Mouse (Mus musculus): ENCODE results near the gene Prelp. TPM values are rescaled to one million over a fixed set of nuclear protein-coding genes. Genes with fewer than 3 reads are reported as not detected.

Gene Prelp
- polyA plus RNA-seq, 1 experiment from 2014 or later = 8.7 TPM

DNA sequence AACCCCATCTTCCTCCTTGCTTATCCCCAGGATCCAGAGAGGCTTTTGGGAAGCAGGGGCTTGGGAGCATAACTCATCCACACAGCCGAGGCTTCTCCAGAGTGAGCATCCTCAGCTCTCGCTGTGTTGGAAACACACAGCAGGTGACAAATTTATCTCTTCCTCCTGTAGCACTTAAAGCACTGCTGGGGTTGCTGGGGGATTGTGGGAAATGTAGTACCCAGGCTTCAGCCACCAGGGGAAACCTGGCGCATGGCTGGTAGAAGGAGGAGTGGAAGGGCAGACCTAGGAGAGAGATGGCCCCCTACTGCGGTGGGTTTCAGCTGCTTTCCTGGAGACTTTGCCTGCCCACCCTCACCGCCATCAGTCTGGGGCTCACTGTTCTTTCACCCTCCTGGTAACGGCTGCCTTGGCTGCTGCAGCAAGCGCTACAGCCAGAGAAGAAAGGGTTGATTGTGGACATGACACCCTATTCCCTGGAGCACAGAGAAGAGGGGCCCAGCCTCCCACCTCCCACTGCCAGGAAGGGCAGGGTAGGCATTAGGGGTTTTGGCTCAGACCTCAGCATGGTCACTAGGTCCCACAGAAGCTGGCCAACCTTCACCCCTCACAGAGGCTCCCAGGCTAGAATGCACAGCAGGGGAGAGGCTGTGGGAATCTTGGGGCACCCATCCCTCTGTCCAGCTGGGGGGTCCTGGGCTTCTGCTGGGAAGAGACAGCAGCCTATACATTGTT, 3.1 kb upstream of the Prelp start:
- 25% methylated on average over 7 of the region's 7 CpGs for WGBS
- no peaks in the 10 kb centered on the region for H3K27me3 ChIP-seq (ENCODE audit: control insufficient read depth, insufficient read depth, low read length)
- H3K36me3 ChIP-seq (ENCODE audit: control insufficient read depth, insufficient read depth, low read length) = no peaks in the 10 kb centered on the region
- H3K9me3 ChIP-seq (ENCODE audit: control insufficient read depth, low read length) = no peaks in the 10 kb centered on the region; the same call in 1 of the 2 replicates
- H3K27ac ChIP-seq (replicated peaks; ENCODE audit: low read depth, low read length) = no peak overlapping the region
- peak overlapping the region; percentile 36 for H3K4me2 ChIP-seq (ENCODE audit: low read length)
- DNase-seq (peak; percentile 77), ATAC-seq (ENCODE audit: low FRiP score, low TSS enrichment) (no peak)
- H3K9ac ChIP-seq (replicated peaks; ENCODE audit: low read length) = no peak overlapping the region; the same call in 1 of the 2 replicates
- no peak overlapping the region for H3K4me3 ChIP-seq (replicated peaks; ENCODE audit: low read depth, low read length)
- peaks cover 7% of the 10 kb centered on the region for H3K4me1 ChIP-seq (ENCODE audit: control insufficient read depth, insufficient read depth, low read length)

- 95% methylated on average over 5 of the region's 5 CpGs for WGBS
These were observed 1.9 kb upstream of the Prelp start for GRCm38 (mm10) chr1:133923071-133923470.

DNA sequence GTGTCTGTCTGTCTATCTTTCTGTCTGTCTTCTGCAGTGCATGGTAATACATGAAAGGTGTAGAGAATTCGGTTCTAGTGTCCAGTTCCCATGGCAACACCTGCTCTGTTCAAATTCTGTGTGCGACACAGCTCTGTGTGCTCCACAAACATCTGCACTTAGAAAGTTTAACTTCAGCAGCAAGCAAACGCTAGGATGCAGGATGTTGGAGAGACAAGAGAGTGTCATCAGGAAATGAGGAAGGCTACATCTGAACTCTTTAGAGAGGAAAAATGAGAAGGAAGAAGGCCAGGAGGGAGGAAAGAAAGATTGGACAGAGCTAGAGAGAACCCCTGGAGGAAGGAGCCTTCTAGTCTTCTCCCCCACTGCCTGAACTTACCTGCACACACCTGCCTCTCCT, 338 bp downstream of the Prelp start:
- H3K4me2 ChIP-seq (ENCODE audit: low read length) = no peak overlapping the region
- no peaks in the 10 kb centered on the region for H3K27me3 ChIP-seq (ENCODE audit: control insufficient read depth, insufficient read depth, low read length)
- 26% methylated on average over 3 of the region's 3 CpGs for WGBS
- H3K9ac ChIP-seq (replicated peaks; ENCODE audit: low read length) = no peak overlapping the region
- H3K27ac ChIP-seq (replicated peaks; ENCODE audit: low read depth, low read length) = no peak overlapping the region
- DNase-seq = peak; percentile 49
- H3K9me3 ChIP-seq (ENCODE audit: control insufficient read depth, low read length) = no peaks in the 10 kb centered on the region
- no peaks in the 10 kb centered on the region for H3K36me3 ChIP-seq (ENCODE audit: control insufficient read depth, insufficient read depth, low read length)
- H3K4me3 ChIP-seq (replicated peaks; ENCODE audit: low read depth, low read length) = no peak overlapping the region
- peaks cover 14% of the 10 kb centered on the region for H3K4me1 ChIP-seq (ENCODE audit: control insufficient read depth, insufficient read depth, low read length)
- ATAC-seq (ENCODE audit: low FRiP score, low TSS enrichment) = no peak

More at GRCm38 (mm10) chr1:133923071-133923470, 1.9 kb upstream of the Prelp start:
- H3K4me3 ChIP-seq (replicated peaks; ENCODE audit: low read depth, low read length) = no peak overlapping the region
- H3K27ac ChIP-seq (replicated peaks; ENCODE audit: low read depth, low read length) = no peak overlapping the region
- no peak for DNase-seq
- no peaks in the 10 kb centered on the region; the same call in 1 of the 2 replicates for H3K9me3 ChIP-seq (ENCODE audit: control insufficient read depth, low read length)
- H3K27me3 ChIP-seq (ENCODE audit: control insufficient read depth, insufficient read depth, low read length) = no peaks in the 10 kb centered on the region
- H3K4me2 ChIP-seq (ENCODE audit: low read length) = no peak overlapping the region
- H3K9ac ChIP-seq (replicated peaks; ENCODE audit: low read length) = no peak overlapping the region
- peaks cover 7% of the 10 kb centered on the region for H3K4me1 ChIP-seq (ENCODE audit: control insufficient read depth, insufficient read depth, low read length)
- ATAC-seq (ENCODE audit: low FRiP score, low TSS enrichment) = no peak
- no peaks in the 10 kb centered on the region for H3K36me3 ChIP-seq (ENCODE audit: control insufficient read depth, insufficient read depth, low read length)

- Histone ChIP-seq H3K27ac (replicated peaks; ENCODE audit: low read depth, low read length) (no peak overlapping the region), H3K4me2 (ENCODE audit: low read length) (peak overlapping the region; percentile 12; the same call in 1 of the 2 replicates), H3K4me1 (ENCODE audit: control insufficient read depth, insufficient read depth, low read length) (peaks cover 14% of the 10 kb centered on the region), H3K36me3 (ENCODE audit: control insufficient read depth, insufficient read depth, low read length) (no peaks in the 10 kb centered on the region), H3K9me3 (ENCODE audit: control insufficient read depth, low read length) (no peaks in the 10 kb centered on the region), H3K4me3 (replicated peaks; ENCODE audit: low read depth, low read length) (no peak overlapping the region), H3K9ac (replicated peaks; ENCODE audit: low read length) (no peak overlapping the region), H3K27me3 (ENCODE audit: control insufficient read depth, insufficient read depth, low read length) (no peaks in the 10 kb centered on the region)
- ATAC-seq (ENCODE audit: low FRiP score, low TSS enrichment) (no peak), DNase-seq (peak; percentile 15)
- 48% methylated on average over 3 of the region's 3 CpGs for WGBS
These were observed 813 bp downstream of the Prelp start for GRCm38 (mm10) chr1:133920401-133920800.

DNA sequence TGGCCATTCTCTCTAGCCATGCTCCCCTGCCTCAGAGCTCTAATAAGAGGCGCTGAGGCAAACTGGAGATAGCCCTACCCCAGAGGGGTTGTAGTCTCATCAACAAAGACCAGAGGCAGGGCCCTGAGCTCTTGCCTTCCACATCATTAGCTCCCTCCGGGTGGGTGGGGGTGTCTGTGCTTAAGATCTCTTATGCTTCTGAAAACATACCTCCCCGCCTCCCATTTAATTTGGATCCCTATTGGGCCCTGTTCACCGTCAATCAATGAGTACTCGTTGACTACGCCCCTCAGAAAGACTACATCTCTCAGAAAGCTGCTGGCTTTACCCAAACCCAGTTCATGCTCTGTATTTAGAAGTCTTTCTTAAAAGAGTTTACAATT, 3.1 kb downstream of the Prelp start:
- Histone ChIP-seq H3K4me3 (replicated peaks; ENCODE audit: low read depth, low read length) (no peak overlapping the region), H3K27me3 (ENCODE audit: control insufficient read depth, insufficient read depth, low read length) (no peaks in the 10 kb centered on the region), H3K36me3 (ENCODE audit: control insufficient read depth, insufficient read depth, low read length) (no peaks in the 10 kb centered on the region), H3K27ac (replicated peaks; ENCODE audit: low read depth, low read length) (no peak overlapping the region; the same call in 1 of the 2 replicates), H3K4me2 (ENCODE audit: low read length) (peak overlapping the region; percentile 9), H3K4me1 (ENCODE audit: control insufficient read depth, insufficient read depth, low read length) (0 out of 2 replicates have a peak, but pooled peaks cover 6% of the 10 kb centered on the region), H3K9me3 (ENCODE audit: control insufficient read depth, low read length) (no peaks in the 10 kb centered on the region), H3K9ac (replicated peaks; ENCODE audit: low read length) (no peak overlapping the region)
- DNase-seq (no peak), ATAC-seq (ENCODE audit: low FRiP score, low TSS enrichment) (no peak)
- 50% methylated on average over 6 of the region's 6 CpGs for WGBS

- Histone ChIP-seq H3K27me3 (ENCODE audit: control insufficient read depth, insufficient read depth, low read length) (no peaks in the 10 kb centered on the region), H3K4me1 (ENCODE audit: control insufficient read depth, insufficient read depth, low read length) (0 out of 2 replicates have a peak, but pooled peaks cover 6% of the 10 kb centered on the region), H3K4me3 (replicated peaks; ENCODE audit: low read depth, low read length) (no peak overlapping the region), H3K9ac (replicated peaks; ENCODE audit: low read length) (no peak overlapping the region), H3K4me2 (ENCODE audit: low read length) (peak overlapping the region; percentile 9), H3K27ac (replicated peaks; ENCODE audit: low read depth, low read length) (peak overlapping the region; percentile 32; the same call in 1 of the 2 replicates), H3K9me3 (ENCODE audit: control insufficient read depth, low read length) (no peaks in the 10 kb centered on the region), H3K36me3 (ENCODE audit: control insufficient read depth, insufficient read depth, low read length) (no peaks in the 10 kb centered on the region)
- ATAC-seq (ENCODE audit: low FRiP score, low TSS enrichment) = no peak
- 29% methylated on average over 11 of the region's 11 CpGs for WGBS
- peak; percentile 27 for DNase-seq
These were observed 3.6 kb downstream of the Prelp start for GRCm38 (mm10) chr1:133917456-133918087.

GRCm38 (mm10) chr1:133915723-133916355, 5.4 kb downstream of the Prelp start:
- no peak overlapping the region for H3K9ac ChIP-seq (replicated peaks; ENCODE audit: low read length)
- no peaks in the 10 kb centered on the region for H3K9me3 ChIP-seq (ENCODE audit: control insufficient read depth, low read length)
- no peaks in the 10 kb centered on the region for H3K36me3 ChIP-seq (ENCODE audit: control insufficient read depth, insufficient read depth, low read length)
- H3K27ac ChIP-seq (replicated peaks; ENCODE audit: low read depth, low read length) = no peak overlapping the region
- no peaks in the 10 kb centered on the region for H3K27me3 ChIP-seq (ENCODE audit: control insufficient read depth, insufficient read depth, low read length)
- no peak overlapping the region for H3K4me2 ChIP-seq (ENCODE audit: low read length)
- peak; percentile 35 for DNase-seq
- ATAC-seq (ENCODE audit: low FRiP score, low TSS enrichment) = no peak; the same call in 1 of the 2 replicates
- no peak overlapping the region for H3K4me3 ChIP-seq (replicated peaks; ENCODE audit: low read depth, low read length)
- 69% methylated on average over 8 of the region's 8 CpGs for WGBS
- 0 out of 2 replicates have a peak, but pooled peaks cover 6% of the 10 kb centered on the region for H3K4me1 ChIP-seq (ENCODE audit: control insufficient read depth, insufficient read depth, low read length)

GRCm38 (mm10) chr1:133915115-133915514, 6.1 kb downstream of the Prelp start:
- 90% methylated on average over 13 of the region's 13 CpGs for WGBS
- H3K4me3 ChIP-seq (replicated peaks; ENCODE audit: low read depth, low read length) = no peak overlapping the region
- no peak overlapping the region for H3K4me2 ChIP-seq (ENCODE audit: low read length)
- H3K36me3 ChIP-seq (ENCODE audit: control insufficient read depth, insufficient read depth, low read length) = no peaks in the 10 kb centered on the region
- ATAC-seq (ENCODE audit: low FRiP score, low TSS enrichment) (no peak), DNase-seq (no peak)
- H3K27me3 ChIP-seq (ENCODE audit: control insufficient read depth, insufficient read depth, low read length) = no peaks in the 10 kb centered on the region
- 0 out of 2 replicates have a peak, but pooled peaks cover 6% of the 10 kb centered on the region for H3K4me1 ChIP-seq (ENCODE audit: control insufficient read depth, insufficient read depth, low read length)
- no peak overlapping the region for H3K27ac ChIP-seq (replicated peaks; ENCODE audit: low read depth, low read length)
- H3K9me3 ChIP-seq (ENCODE audit: control insufficient read depth, low read length) = no peaks in the 10 kb centered on the region
- no peak overlapping the region for H3K9ac ChIP-seq (replicated peaks; ENCODE audit: low read length)
